Mouse (Mus musculus) 416B (cell line): ENCODE measurements at regions not wholly inside any gene's neighbourhood (a gene's known extent, or its start where the extent isn't known, plus 50 kb on each side); places are given as distances from the start of the nearest gene placed in this dataset.

Source experiments
- DNase-seq: peaks from one replicate; pipeline ENCODE4 v3.0.0; 2011; ENCODE audit warnings: low read depth

DNA sequence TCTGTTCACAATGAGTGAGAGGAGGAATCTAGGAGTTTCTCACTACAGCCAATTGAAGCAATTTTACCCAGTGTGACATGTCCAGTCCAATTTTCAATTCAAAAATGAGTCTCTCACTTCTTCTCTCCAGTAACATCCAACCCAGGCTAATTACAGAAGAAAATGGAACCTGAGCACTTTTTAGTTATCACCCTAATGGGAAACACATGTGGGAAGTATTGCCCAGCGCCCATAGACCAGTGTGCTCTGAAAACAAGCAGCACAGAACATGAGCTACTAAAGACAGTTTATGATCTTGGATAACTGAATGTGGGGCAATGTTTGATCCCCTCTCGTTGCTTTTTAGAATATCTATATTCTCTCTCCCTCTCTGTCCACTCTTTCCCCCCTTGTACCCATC lies 70.5 kb upstream of the Efemp1 start:
- DNase-seq: no peak

DNA sequence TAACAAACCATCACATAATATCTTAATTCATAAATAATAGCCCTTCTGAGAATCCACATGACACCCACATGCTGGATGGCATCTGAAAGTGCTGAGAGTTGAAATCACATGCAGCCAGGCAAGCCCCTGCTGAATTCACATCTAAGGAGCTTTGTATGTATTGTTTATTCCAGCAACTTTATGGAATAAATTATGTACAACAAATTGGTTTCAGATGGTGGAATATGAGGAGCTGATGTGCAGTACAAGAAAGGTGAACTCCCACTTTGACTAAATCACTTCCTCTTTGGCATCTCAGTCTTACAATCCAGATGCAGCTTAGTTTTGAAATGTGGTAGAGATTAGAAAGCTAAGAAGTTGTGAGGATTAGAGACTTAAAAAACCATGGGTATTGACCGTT lies 82.2 kb upstream of the Efemp1 start:
- DNase-seq: no peak

GRCm38 (mm10) chr11:28760751-28761150 lies 92.3 kb upstream of the Efemp1 start:
- DNase-seq: no peak

DNA sequence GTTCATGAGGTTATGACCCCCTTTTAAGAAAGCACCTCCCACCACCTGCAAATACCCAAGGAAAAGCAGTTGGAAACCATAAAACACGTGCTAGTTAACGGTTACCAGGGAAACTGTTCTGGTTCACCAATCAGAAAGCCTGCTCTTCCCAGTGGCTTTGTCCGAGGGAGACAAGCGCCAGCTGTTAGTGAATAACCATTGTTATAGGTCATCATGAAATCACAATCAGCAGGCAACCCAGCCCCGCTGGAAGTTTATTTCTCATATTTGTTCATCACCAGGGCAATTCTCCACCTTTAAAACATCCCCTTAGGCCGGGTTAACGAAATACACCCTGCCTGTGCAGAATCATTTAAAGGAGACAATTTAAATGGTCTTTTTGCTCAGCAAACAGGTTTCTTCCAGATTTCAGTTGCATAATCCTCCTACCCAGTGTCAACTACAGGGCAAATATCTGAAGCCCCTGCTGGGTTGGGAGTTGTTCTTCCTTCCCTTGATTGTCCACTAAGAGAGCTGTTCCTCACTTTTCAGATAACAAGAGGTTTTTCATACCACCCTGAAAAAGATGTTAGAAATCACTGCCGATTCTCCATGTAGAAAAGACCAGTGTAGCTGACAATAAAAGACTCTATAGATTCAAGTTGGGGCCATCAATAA lies 117.9 kb upstream of the Efemp1 start:
- DNase-seq: no peak

DNA sequence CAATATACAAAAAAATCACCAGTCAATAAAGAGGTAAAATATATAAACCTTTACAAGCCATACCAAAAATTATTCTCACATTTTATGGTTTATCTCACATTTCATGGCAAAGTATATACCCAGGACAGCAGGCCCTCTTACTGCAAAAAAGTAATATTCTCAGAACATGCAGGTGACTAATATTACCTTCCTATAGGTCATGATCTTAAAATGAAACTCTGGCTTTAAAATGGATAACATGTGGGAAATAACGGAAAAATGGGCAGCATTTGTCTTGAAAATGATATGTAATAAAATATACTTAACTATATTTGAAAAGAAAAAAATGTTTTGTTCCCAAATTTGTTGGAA lies 118.4 kb upstream of the Efemp1 start:
- no peak for DNase-seq

DNA sequence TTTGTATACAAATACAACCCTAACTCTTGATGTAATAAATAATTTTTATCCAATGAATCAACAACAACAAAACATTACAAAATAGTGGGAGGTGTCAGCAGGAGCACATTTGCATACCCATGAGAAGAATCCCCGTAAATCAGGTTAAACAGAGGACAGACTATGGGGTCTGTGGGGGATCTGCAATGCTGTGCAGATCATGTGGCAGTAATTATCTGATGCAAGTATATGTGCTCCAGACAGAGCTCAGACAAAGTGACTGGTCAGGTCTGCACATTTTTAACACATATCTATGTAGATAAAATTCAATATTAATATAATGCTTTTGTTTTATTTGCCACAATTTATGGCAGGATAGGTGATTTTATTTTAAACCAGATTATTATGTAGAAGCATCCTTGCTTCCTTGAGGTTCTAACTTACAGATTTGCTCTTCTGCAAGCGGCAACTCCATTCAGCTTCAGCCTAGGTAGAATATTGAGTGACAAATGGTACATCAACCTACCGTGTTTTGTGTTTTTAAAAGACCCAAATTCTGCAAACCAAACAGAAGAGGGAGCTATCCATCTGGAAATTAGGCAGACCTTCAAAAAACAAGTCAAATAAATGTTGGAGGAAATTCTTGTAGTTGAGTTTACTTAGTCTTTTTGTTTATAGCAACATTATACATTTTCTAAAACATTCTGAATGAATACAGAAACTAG lies 119.0 kb upstream of the Efemp1 start:
- DNase-seq: peak; percentile 8

DNA sequence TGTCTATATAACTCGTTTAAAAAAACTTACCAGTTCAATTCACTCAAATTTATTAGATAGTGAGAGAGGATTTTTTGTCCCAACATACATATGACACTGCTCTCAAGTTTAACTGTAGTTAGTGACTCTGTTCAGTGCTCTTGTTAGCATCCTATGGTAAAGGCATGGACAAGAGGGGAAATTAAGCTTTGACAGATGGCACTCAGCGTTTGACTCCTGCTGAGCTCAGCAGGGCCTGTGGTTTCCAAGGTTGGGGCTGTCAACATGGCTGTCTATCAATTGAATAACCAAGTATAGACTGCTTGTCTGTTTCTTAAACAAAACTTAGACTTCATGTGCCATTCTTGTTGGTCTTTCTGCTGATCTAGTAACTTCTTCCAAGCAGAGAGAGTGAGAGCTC lies 122.9 kb upstream of the Efemp1 start:
- DNase-seq: no peak

- DNase-seq: no peak
These were observed 125.4 kb upstream of the Ccdc85a start for GRCm38 (mm10) chr11:28709511-28709910.

DNA sequence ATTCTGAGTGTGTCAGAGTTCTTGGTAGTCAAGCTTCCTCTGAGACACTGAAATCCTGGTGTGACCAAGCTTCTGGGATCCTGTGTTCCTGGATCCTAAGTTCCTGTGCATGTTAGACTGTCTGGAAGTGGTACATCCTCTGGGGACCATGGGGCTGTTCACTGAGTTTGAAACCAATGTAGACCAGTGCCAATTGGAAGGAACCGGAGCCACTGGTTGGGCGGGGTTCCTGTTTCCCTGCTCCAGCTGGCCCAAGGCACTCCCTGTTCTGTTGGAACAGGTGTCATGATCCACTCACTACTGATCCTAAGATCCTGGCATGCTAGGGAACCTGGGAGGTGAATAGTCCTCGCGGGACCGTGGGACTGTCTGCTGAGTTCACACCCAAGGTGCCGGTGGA lies 124.3 kb upstream of the Ccdc85a start:
- no peak for DNase-seq

- no peak for DNase-seq
These were observed 118.3 kb upstream of the Ccdc85a start for GRCm38 (mm10) chr11:28702384-28702783.

DNA sequence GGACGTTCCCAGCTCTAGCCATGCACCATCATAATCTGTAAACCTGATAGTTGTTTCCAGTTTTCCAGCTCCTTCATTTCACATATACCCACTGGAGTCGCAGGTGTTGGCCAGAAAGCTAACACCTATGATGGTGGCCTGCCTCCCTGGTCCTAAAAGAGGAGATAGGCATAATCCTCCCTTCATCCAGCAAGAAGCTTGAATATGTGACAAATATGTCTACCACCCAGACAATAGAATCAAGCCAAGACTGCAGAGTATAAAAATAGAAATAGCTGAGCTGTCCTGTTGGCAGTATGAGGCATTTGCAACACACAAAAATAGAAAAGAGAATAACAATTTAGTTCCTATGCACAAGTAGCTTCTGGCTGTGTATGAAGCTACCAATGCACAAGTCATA lies 117.3 kb upstream of the Ccdc85a start:
- no peak for DNase-seq

DNA sequence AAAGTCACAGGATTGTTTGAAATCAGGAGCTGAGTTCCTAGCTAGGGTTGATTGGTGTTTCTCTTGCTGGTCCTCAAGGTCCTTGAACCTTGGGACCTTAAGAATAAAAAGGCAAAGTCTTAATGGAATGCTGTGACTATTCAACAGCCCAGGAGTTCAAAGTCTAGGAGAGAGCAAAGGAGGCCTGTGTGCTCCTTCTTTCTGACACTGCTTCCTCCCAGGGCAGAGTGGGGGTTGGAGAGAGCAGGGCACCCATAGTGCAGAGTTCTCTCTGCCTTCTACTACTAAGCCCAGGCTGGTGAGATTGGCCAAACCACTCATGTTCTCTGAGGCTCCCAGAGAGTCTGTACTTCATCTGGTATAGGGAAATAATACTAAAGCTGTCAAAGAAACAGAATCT lies 115.6 kb upstream of the Ccdc85a start:
- no peak for DNase-seq

DNA sequence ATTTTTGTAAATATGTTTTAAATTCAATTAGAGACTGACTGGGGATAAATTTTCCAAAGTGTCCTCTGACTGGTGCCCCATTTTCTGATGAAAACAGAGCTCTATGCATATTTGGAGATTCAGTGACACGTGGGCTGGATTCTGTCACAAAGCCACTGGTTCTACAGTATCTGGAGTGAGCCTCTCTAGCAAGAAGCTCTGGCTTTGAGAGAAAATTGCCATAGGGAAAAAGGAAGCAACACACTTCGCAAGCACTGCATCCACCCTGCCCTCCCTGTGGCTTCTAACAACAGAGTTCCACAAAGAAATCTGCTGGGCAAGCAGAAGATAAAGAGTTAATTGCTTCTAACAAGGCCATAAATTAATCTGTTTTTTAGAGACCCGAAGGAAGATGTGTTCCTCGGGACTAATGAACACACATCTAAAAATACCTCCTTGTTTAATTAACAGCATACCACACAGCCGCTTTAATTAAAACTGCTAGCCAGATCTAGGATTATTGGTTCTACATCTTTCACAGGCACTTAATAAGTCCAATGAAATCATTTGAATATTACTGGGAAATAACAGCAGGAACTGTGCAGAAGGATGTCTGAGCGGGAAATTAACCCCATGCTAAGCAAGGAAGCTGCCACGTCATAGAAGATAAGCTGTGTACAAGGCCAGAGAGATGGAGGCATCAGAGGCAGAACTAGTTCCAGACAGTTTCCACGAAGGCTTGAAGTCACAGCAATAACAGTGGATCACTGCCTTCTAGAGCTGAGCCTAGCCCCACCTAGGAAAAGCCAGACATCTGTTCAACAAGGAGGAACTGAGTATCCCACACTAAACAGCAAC lies 113.7 kb upstream of the Ccdc85a start:
- no peak for DNase-seq

GRCm38 (mm10) chr11:28695031-28695430 lies 110.9 kb upstream of the Ccdc85a start:
- DNase-seq: no peak

GRCm38 (mm10) chr11:28693303-28693702 lies 109.2 kb upstream of the Ccdc85a start:
- DNase-seq: no peak

- DNase-seq: no peak
These were observed 108.4 kb upstream of the Ccdc85a start for GRCm38 (mm10) chr11:28692263-28693194.

GRCm38 (mm10) chr11:28688436-28688835 lies 104.3 kb upstream of the Ccdc85a start:
- DNase-seq: no peak

DNA sequence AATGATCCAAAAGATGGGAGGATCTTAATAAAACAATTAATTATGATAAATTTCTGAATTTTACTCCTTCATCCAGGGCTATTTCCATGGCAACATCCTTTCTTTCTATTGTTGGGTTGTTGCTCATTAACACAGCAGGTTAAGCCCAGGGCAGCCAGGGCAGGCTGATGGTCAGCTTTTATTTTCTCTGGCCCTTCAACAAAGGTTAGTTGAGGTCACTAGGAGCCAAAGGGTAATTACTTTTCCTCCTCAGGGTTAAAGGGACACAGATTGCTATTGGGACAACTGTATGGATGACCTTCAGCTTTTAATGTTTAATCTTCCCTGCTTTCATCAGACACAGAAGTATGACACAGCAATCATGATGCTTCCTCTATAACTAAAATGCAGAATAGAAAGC lies 101.3 kb upstream of the Ccdc85a start:
- no peak for DNase-seq

- no peak for DNase-seq
These were observed 97.2 kb upstream of the Ccdc85a start for GRCm38 (mm10) chr11:28681311-28681710.

GRCm38 (mm10) chr11:28670765-28671164 lies 86.6 kb upstream of the Ccdc85a start:
- DNase-seq: no peak

DNA sequence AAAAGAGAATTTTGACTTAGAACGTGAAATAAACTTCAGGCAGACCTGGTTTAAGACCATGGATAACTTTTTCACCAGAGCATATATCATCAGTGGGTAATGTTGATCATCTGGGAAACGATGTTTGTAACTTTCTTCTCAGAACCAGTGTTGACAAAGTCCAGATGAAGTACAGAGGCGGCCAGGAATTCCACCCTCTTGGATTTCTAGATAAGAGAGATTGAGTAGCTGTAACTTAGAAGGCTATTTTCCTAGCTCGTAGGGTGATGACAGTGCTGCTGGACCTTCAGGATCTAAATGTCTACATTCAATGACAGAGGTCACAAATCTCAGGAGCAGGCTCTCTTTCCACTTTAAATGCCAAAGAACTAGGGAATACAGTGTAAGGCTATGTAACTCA lies 85.2 kb upstream of the Ccdc85a start:
- no peak for DNase-seq

DNA sequence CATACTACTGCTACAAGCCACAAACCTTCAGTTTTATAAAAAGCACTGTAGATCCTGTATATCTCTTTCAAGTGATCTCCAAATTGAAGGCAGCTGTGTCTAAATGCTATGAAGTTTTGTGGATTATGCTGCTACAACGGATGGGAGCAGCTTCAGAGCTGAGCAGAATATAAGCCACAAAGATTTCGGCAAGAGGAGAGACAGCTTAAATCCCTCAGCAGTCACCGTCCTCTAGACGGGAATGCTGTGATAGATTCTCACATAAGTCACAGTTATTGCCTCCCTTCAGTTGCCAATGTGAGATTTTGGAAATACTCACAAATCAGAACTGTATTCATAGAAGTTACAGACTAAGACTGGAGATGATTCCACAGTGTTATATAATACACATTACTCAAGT lies 76.3 kb upstream of the Ccdc85a start:
- DNase-seq: no peak
